Mouse (Mus musculus) brain, embryonic 14.5 days (tissue): ENCODE measurements at regions not wholly inside any gene's neighbourhood (a gene's known extent, or its start where the extent isn't known, plus 50 kb on each side); places are given as distances from the start of the nearest gene placed in this dataset.

Experiments used
- CTCF ChIP-seq: fragments of 200-500 bp; IDR thresholded peaks from 2 replicates; pipeline ENCODE4 v1.5.1; 2012; ENCODE audit warnings: inconsistent platforms, mild to moderate bottlenecking, moderate library complexity, borderline replicate concordance; ENCODE audit not compliant: insufficient read depth, insufficient read length; ENCODE audit errors: extremely low read depth
- POLR2A ChIP-seq: fragments of 200-500 bp; IDR thresholded peaks from 2 replicates; pipeline ENCODE4 v1.6.1; 2012; ENCODE audit warnings: mild to moderate bottlenecking, inconsistent platforms, borderline replicate concordance; ENCODE audit not compliant: poor library complexity, insufficient read depth, insufficient read length, severe bottlenecking; ENCODE audit errors: extremely low read depth

- TF ChIP-seq POLR2A (no peak), CTCF (no peak)
Observed at GRCm38 (mm10) chr3:81750164-81750563, 182.2 kb upstream of the Ctso start.
